Mouse (Mus musculus): ENCODE measurements around the gene Brinp3.

- TF ChIP-seq GATA1 (IDR thresholded peaks at IDR 0.05; ENCODE audit: borderline replicate concordance, low read length) (no peak), FLI1 (IDR thresholded peaks at IDR 0.05; ENCODE audit: low read length) (no peak)
Measured at GRCm38 (mm10) chr1:146515377-146515776, 20.8 kb downstream of the Brinp3 start.

Data from megakaryocyte, embryonic 14.5 days (primary cell).